In genomic region chr1:73935442-73936080, GRCm38 (mm10) we compare ENCODE assay signal across 13 mouse cellular contexts.
DNase-seq lines count a peak whose midpoint lies in the region; ATAC-seq and TF ChIP-seq lines count a peak whose summit lies in the region.
"Had no signal": no experiment of that assay in that cellular context is flagged by ENCODE, and none has a peak within 500 bp of the region (broad histone marks: within the 10 kb centered on the region; RNA-seq: fewer than 3 reads in every experiment).

No protein-coding gene starts in this region.

- peaks cover 43% of the 10 kb centered on the region for H3K4me1 ChIP-seq in liver, adult 2 months (ENCODE audit: control insufficient read depth, insufficient read depth, low read length)
- H3K4me1 ChIP-seq in liver, embryonic 12.5 days = peaks cover 24% of the 10 kb centered on the region
- peaks cover 87% of the 10 kb centered on the region for H3K4me1 ChIP-seq in heart, embryonic 15.5 days (replicated peaks)

- no peaks in the 10 kb centered on the region for H3K9me3 ChIP-seq in liver, embryonic 12.5 days (replicated peaks)
- H3K9me3 ChIP-seq in heart, embryonic 15.5 days (replicated peaks) = no peaks in the 10 kb centered on the region
- H3K9me3 ChIP-seq: hindbrain, embryonic 13.5 days had no signal

- H3K27ac ChIP-seq in liver, adult 2 months (replicated peaks; ENCODE audit: insufficient read depth, low read depth, low read length) = peak overlapping the region; percentile 11
- H3K27ac ChIP-seq in liver, embryonic 12.5 days = no peak overlapping the region
- peak overlapping the region; percentile 16; the same call in 1 of the 2 replicates for H3K27ac ChIP-seq in heart, embryonic 15.5 days
- H3K27ac ChIP-seq: hindbrain, embryonic 13.5 days had no signal

- no peaks in the 10 kb centered on the region for H3K79me2 ChIP-seq in liver, adult 2 months (ENCODE audit: control insufficient read depth, insufficient read depth, low read length)

- H3K4me3 ChIP-seq in liver, adult 2 months (ENCODE audit: insufficient read depth, low read depth, low read length) = no peak overlapping the region
- no peak overlapping the region for H3K4me3 ChIP-seq in liver, embryonic 12.5 days
- H3K4me3 ChIP-seq in heart, embryonic 15.5 days = no peak overlapping the region
- H3K4me3 ChIP-seq: hindbrain, embryonic 13.5 days had no signal

- 65% methylated on average over 4 of the region's 4 CpGs for WGBS in liver, adult 2 months
- WGBS in liver, embryonic 12.5 days (ENCODE audit: insufficient replicate concordance) = 42% methylated on average over 4 of the region's 4 CpGs
- WGBS in heart, embryonic 15.5 days = 64% methylated on average over 4 of the region's 4 CpGs

- peaks cover 9% of the 10 kb centered on the region; the same call in 1 of the 2 replicates for H3K36me3 ChIP-seq in liver, adult 2 months (ENCODE audit: control insufficient read depth, insufficient read depth, low read length)
- no peaks in the 10 kb centered on the region for H3K36me3 ChIP-seq in liver, embryonic 12.5 days
- peaks cover 43% of the 10 kb centered on the region for H3K36me3 ChIP-seq in heart, embryonic 15.5 days
- H3K36me3 ChIP-seq: hindbrain, embryonic 13.5 days had no signal

- TF ChIP-seq POLR2A in liver, adult 2 months (IDR thresholded peaks at IDR 0.05; ENCODE audit: extremely low read depth, insufficient read depth, low read length) = no peak

- H3K9ac ChIP-seq in liver, adult 2 months (ENCODE audit: low read depth, low read length) = peak overlapping the region; percentile 4; the same call in 1 of the 2 replicates
- H3K9ac ChIP-seq in liver, embryonic 12.5 days = no peak overlapping the region
- no peak overlapping the region for H3K9ac ChIP-seq in heart, embryonic 15.5 days
- H3K9ac ChIP-seq: hindbrain, embryonic 13.5 days had no signal

- ATAC-seq in liver, embryonic 12.5 days = no peak
- no peak for ATAC-seq in heart, embryonic 15.5 days (replicated peaks; ENCODE audit: insufficient number of reproducible peaks, insufficient read depth, low FRiP score, low read depth)
- no peak for ATAC-seq in megakaryocyte-erythroid progenitor cell, adult 5-6 weeks (replicated peaks; ENCODE audit: low FRiP score, low TSS enrichment, poor library complexity, severe bottlenecking)

- H3K4me2 ChIP-seq in liver, embryonic 12.5 days = no peak overlapping the region
- H3K4me2 ChIP-seq in heart, embryonic 15.5 days = no peak overlapping the region
- H3K4me2 ChIP-seq: hindbrain, embryonic 13.5 days had no signal

- no peaks in the 10 kb centered on the region for H3K27me3 ChIP-seq in liver, adult 2 months (ENCODE audit: control insufficient read depth, insufficient read depth, low read length)
- no peaks in the 10 kb centered on the region for H3K27me3 ChIP-seq in liver, embryonic 12.5 days (replicated peaks)
- no peaks in the 10 kb centered on the region for H3K27me3 ChIP-seq in heart, embryonic 15.5 days
- H3K27me3 ChIP-seq: hindbrain, embryonic 13.5 days had no signal

- TF ChIP-seq CTCF in liver, adult 2 months (IDR thresholded peaks at IDR 0.05; ENCODE audit: low read depth, low read length) = no peak

- DNase-seq in gastrocnemius, postnatal 25 days = peak; percentile 74
- no peak for DNase-seq in gastrocnemius, postnatal 4 days (ENCODE audit: low spot score in 2 of 2)
- DNase-seq in liver, adult 2 months (ENCODE audit: extremely low read depth, low read depth, low spot score) = peak; percentile 36
- peak; percentile 74 for DNase-seq in lung, postnatal 36 days
- DNase-seq: adrenal gland, postnatal 14 days; cerebellum, postnatal 10 days; gastrocnemius, postnatal 10 days; layer of hippocampus, adult 9-11 months; thymus, adult 18-20 months had no signal

Comparison
In these comparisons a context has a peak if more than half of its experiments do, and no peak if none do; other contexts are left out.
1. DNase-seq: peak in gastrocnemius, postnatal 25 days (single experiment), liver, adult 2 months (single experiment) and lung, postnatal 36 days (single experiment); none in gastrocnemius, postnatal 4 days (0 of 2).